Mouse (Mus musculus) CH12.LX (cell line): ENCODE measurements around the gene Fgfr2. TPM values are rescaled to one million over a fixed set of nuclear protein-coding genes. Genes with fewer than 3 reads are reported as not detected.

Source experiments
- DNase-seq: peaks from one replicate; pipeline ENCODE4 v3.0.0-alpha.2; 2013; ENCODE audit errors: extremely low read depth
- H3K27ac ChIP-seq: 2 replicates; pipeline ENCODE4 v1.5.1; 2012; ENCODE audit warnings: low read depth, mild to moderate bottlenecking, control low read depth, moderate library complexity; ENCODE audit not compliant: insufficient read depth
- H3K27me3 ChIP-seq: replicated peaks from 2 replicates; pipeline ENCODE3; 2012; ENCODE audit warnings: inconsistent platforms
- H3K36me3 ChIP-seq, 2 experiments: replicated peaks in 1 of 2; 2 replicates each; pipeline versions ENCODE3 to v1.6.1; 2012; ENCODE audit warnings: inconsistent platforms in 1 of 2, low read length in 1 of 2, mild to moderate bottlenecking in 1 of 2, mixed read lengths in 1 of 2, moderate library complexity in 1 of 2; ENCODE audit not compliant: control insufficient read depth in 1 of 2, insufficient read depth in 1 of 2
- H3K4me1 ChIP-seq, 2 experiments: 2 replicates each; pipeline ENCODE4 v1.6.1; 2012; ENCODE audit warnings: inconsistent platforms in 1 of 2, moderate library complexity in 1 of 2; ENCODE audit not compliant: insufficient read depth in 2 of 2, control insufficient read depth in 1 of 2
- H3K4me2 ChIP-seq: 2 replicates; pipeline ENCODE4 v1.6.1; 2012; ENCODE audit warnings: low read depth, mild to moderate bottlenecking, control low read depth; ENCODE audit not compliant: poor library complexity, insufficient read depth, severe bottlenecking
- H3K4me3 ChIP-seq, 3 experiments: fragments of 150-350 bp in 1 of 3; sonication (generic) in 1 of 3; replicated peaks in 1 of 3; 2 replicates each; pipeline versions ENCODE3 to v1.5.1; 2011 to 2012; ENCODE audit warnings: low read depth in 2 of 3, low read length in 2 of 3, mild to moderate bottlenecking in 2 of 3, moderate library complexity in 2 of 3, control low read depth in 1 of 3, improper control_type of control experiment in 1 of 3, inconsistent platforms in 1 of 3, mixed read lengths in 1 of 3; ENCODE audit not compliant: poor library complexity in 1 of 3
- H3K79me2 ChIP-seq: replicated peaks from 2 replicates; pipeline ENCODE4 v1.6.1; 2012; ENCODE audit warnings: mild to moderate bottlenecking, moderate library complexity; ENCODE audit not compliant: control insufficient read depth, poor library complexity, insufficient read depth, severe bottlenecking; ENCODE audit errors: extremely low read depth
- H3K9ac ChIP-seq: 2 replicates; pipeline ENCODE4 v1.6.1; 2012; ENCODE audit warnings: low read depth, mild to moderate bottlenecking, control low read depth, moderate library complexity; ENCODE audit not compliant: insufficient read depth
- H3K9me3 ChIP-seq: replicated peaks from 2 replicates; pipeline ENCODE3; 2012; ENCODE audit warnings: low read length, inconsistent platforms, mixed read lengths
- BHLHE40 ChIP-seq: IDR thresholded peaks from 2 replicates; pipeline ENCODE4 v1.6.1; 2011; ENCODE audit warnings: mild to moderate bottlenecking, low read depth, low read length, improper control_type of control experiment
- CHD1 ChIP-seq: IDR thresholded peaks from 2 replicates; pipeline ENCODE4 v1.6.1; 2012; ENCODE audit warnings: low read depth, low read length, improper control_type of control experiment, inconsistent platforms
- CHD2 ChIP-seq: IDR thresholded peaks from 2 replicates; pipeline ENCODE4 v1.6.1; 2011; ENCODE audit warnings: low read length, improper control_type of control experiment
- ELF1 ChIP-seq: IDR thresholded peaks from 2 replicates; pipeline ENCODE4 v1.6.1; 2014; ENCODE audit warnings: low read depth, mild to moderate bottlenecking, inconsistent platforms, low read length, improper control_type of control experiment
- ETS1 ChIP-seq: conservative IDR thresholded peaks from 2 replicates; pipeline ENCODE4 v1.6.1; 2012; ENCODE audit warnings: low read depth, mild to moderate bottlenecking, inconsistent platforms, low read length, improper control_type of control experiment, moderate library complexity
- GABPA ChIP-seq: IDR thresholded peaks from 2 replicates; pipeline ENCODE4 v1.6.1; 2012; ENCODE audit warnings: low read depth, low read length, improper control_type of control experiment, inconsistent platforms; ENCODE audit not compliant: insufficient replicate concordance
- IRF4 ChIP-seq: IDR thresholded peaks from 2 replicates; pipeline ENCODE4 v1.6.1; 2014; ENCODE audit warnings: low read depth, mild to moderate bottlenecking, inconsistent platforms, low read length, improper control_type of control experiment
- JUND ChIP-seq: conservative IDR thresholded peaks from 2 replicates; pipeline ENCODE4 v1.6.1; 2011; ENCODE audit warnings: low read depth, low read length, improper control_type of control experiment
- KAT2A ChIP-seq: IDR thresholded peaks from 2 replicates; pipeline ENCODE4 v1.6.1; 2012; ENCODE audit warnings: low read length, improper control_type of control experiment, inconsistent platforms; ENCODE audit not compliant: insufficient replicate concordance
- MAX ChIP-seq: IDR thresholded peaks from 2 replicates; pipeline ENCODE4 v1.6.1; 2011; ENCODE audit warnings: low read length, improper control_type of control experiment
- MEF2A ChIP-seq: IDR thresholded peaks from 2 replicates; pipeline ENCODE4 v1.6.1; 2014; ENCODE audit warnings: low read depth, mild to moderate bottlenecking, inconsistent platforms, low read length, improper control_type of control experiment, borderline replicate concordance
- NELFE ChIP-seq: IDR thresholded peaks from 2 replicates; pipeline ENCODE4 v1.6.1; 2011; ENCODE audit warnings: low read depth, low read length, improper control_type of control experiment
- PAX5 ChIP-seq: IDR thresholded peaks from 2 replicates; pipeline ENCODE4 v1.6.1; 2012; ENCODE audit warnings: low read length, inconsistent platforms, mixed read lengths
- POLR2AphosphoS2 ChIP-seq: IDR thresholded peaks from 2 replicates; pipeline ENCODE4 v1.6.1; 2011; ENCODE audit warnings: low read depth, low read length, improper control_type of control experiment
- SMC3 ChIP-seq: IDR thresholded peaks from 2 replicates; pipeline ENCODE4 v1.6.1; 2011; ENCODE audit warnings: low read depth, low read length, improper control_type of control experiment
- TBP ChIP-seq: conservative IDR thresholded peaks from 2 replicates; pipeline ENCODE4 v1.6.1; 2011; ENCODE audit warnings: low read depth, low read length, improper control_type of control experiment
- UBTF ChIP-seq: IDR thresholded peaks from 2 replicates; pipeline ENCODE4 v1.6.1; 2012; ENCODE audit warnings: low read depth, mild to moderate bottlenecking, inconsistent platforms, low read length, improper control_type of control experiment, moderate library complexity
- ZKSCAN1 ChIP-seq: IDR thresholded peaks from 2 replicates; pipeline ENCODE4 v1.6.1; 2012; ENCODE audit warnings: low read depth, inconsistent platforms, low read length, improper control_type of control experiment, borderline replicate concordance
- ZMIZ1 ChIP-seq: IDR thresholded peaks from 2 replicates; pipeline ENCODE4 v1.6.1; 2012; ENCODE audit warnings: low read depth, mild to moderate bottlenecking, inconsistent platforms, low read length, improper control_type of control experiment
- dilution Hi-C: fragments of 300-500 bp; cut with MboI; formaldehyde crosslinking; loops from 2 replicates; pipeline ENCODE4 v1.14.3; 2020; ENCODE audit warnings: low sequenced_read_pairs; ENCODE audit not compliant: extremely low pct_unique_long_range_greater_than_20kb, extremely low pct_ligation_motif_present
- in situ Hi-C: fragments of 300-500 bp; cut with MboI; formaldehyde crosslinking; loops from 3 replicates; pipeline ENCODE4 v1.14.3; 2019; ENCODE audit warnings: low sequenced_read_pairs, low pct_ligation_motif_present, low pct_unique_long_range_greater_than_20kb, mixed read lengths
- polyA plus RNA-seq: library from polyadenylated mRNA; unstranded; fragments of >175 nt; gene quantifications from 2 replicates; pipeline ENCODE4 v1.2.1, GENCODE M21; 2012; ENCODE audit warnings: low read depth; ENCODE audit not compliant: insufficient read length
- total RNA-seq, 2 experiments: library from RNA; depleted of rRNA; stranded (reverse); fragments of 300-350 nt in 1 of 2; fragments of >200 nt in 1 of 2; gene quantifications; 2 replicates each; pipeline ENCODE4 v1.2.3; 2012 to 2014

The Fgfr2 gene
- total and polyA plus RNA-seq, 3 experiments, result not detected

GRCm38 (mm10) chr7:130662250-130662649, 2460.9 kb downstream of the Fgfr2 start:
- no peak overlapping the region for H3K4me2 ChIP-seq
- dilution Hi-C loops, result no loop called here
- no peaks in the 10 kb centered on the region for H3K36me3 ChIP-seq
- no peak overlapping the region for H3K4me3 ChIP-seq
- peaks cover 21% of the 10 kb centered on the region for H3K9me3 ChIP-seq
- no peak for DNase-seq
- TF ChIP-seq IRF4, result no peak
- no peak for TF ChIP-seq ETS1
- no peak for TF ChIP-seq UBTF
- no peak for TF ChIP-seq MEF2A
- TF ChIP-seq JUND, result no peak
- no peak for TF ChIP-seq CHD1
- TF ChIP-seq MAX, result no peak
- TF ChIP-seq, all 38 proteins: peak for 0
- Histone ChIP-seq H3K79me2 (no peaks in the 10 kb centered on the region), H3K9ac (no peak overlapping the region), H3K27me3 (peaks cover 48% of the 10 kb centered on the region), H3K4me1 (no peaks in the 10 kb centered on the region), H3K27ac (no peak overlapping the region)
- in situ Hi-C loops, result no loop called here

GRCm38 (mm10) chr7:130659129-130659528, 2464.0 kb downstream of the Fgfr2 start:
- peaks cover 3% of the 10 kb centered on the region for H3K9me3 ChIP-seq
- H3K4me3 ChIP-seq, result no peak overlapping the region
- DNase-seq, result no peak
- H3K27me3 ChIP-seq, result peaks cover 74% of the 10 kb centered on the region
- H3K79me2 ChIP-seq, result no peaks in the 10 kb centered on the region
- H3K27ac ChIP-seq, result no peak overlapping the region
- no peak overlapping the region for H3K9ac ChIP-seq
- dilution Hi-C loops (no loop called here), in situ Hi-C loops (no loop called here)
- H3K4me1 ChIP-seq, result no peaks in the 10 kb centered on the region
- H3K36me3 ChIP-seq, result no peaks in the 10 kb centered on the region
- no peak overlapping the region for H3K4me2 ChIP-seq
- TF ChIP-seq UBTF (no peak), JUND (no peak), ELF1 (no peak), KAT2A (no peak), POLR2AphosphoS2 (no peak), PAX5 (no peak), GABPA (no peak), ZKSCAN1 (no peak), TBP (no peak), ZMIZ1 (no peak), NELFE (no peak), SMC3 (no peak), MAX (no peak), CHD2 (no peak), BHLHE40 (no peak)
